Mouse (Mus musculus) spleen, adult 2 months (tissue): ENCODE results near the gene Rft1. TPM values are rescaled to one million over a fixed set of nuclear protein-coding genes. Genes with fewer than 3 reads are reported as not detected.

ENCODE experiments used
- DNase-seq, 2 experiments: peaks; one replicate each; pipeline versions ENCODE4 v3.0.0 to v3.0.0-alpha.2; 2012 to 2021; ENCODE audit warnings: low spot score in 2 of 2, low read depth in 1 of 2
- H3K27ac ChIP-seq: fragments of 200-500 bp; 2 replicates; pipeline ENCODE4 v1.5.1; 2012; ENCODE audit warnings: low read length, inconsistent platforms; ENCODE audit not compliant: insufficient read depth
- H3K27me3 ChIP-seq: fragments of 200-500 bp; 2 replicates; pipeline ENCODE4 v1.6.1; 2012; ENCODE audit warnings: mild to moderate bottlenecking, moderate library complexity, low read length, inconsistent platforms; ENCODE audit not compliant: control insufficient read depth, insufficient read depth
- H3K36me3 ChIP-seq: fragments of 200-500 bp; 2 replicates; pipeline ENCODE4 v1.6.1; 2012; ENCODE audit warnings: mild to moderate bottlenecking, low read length, inconsistent platforms; ENCODE audit not compliant: control insufficient read depth, insufficient read depth
- H3K4me1 ChIP-seq: fragments of 200-500 bp; 2 replicates; pipeline ENCODE4 v1.6.1; 2011; ENCODE audit warnings: inconsistent platforms; ENCODE audit not compliant: control insufficient read depth, insufficient read depth, insufficient read length
- H3K4me3 ChIP-seq: fragments of 200-500 bp; 2 replicates; pipeline ENCODE4 v1.5.1; 2011; ENCODE audit warnings: mild to moderate bottlenecking, inconsistent platforms; ENCODE audit not compliant: insufficient read depth, insufficient read length; ENCODE audit errors: extremely low read depth
- CTCF ChIP-seq: fragments of 200-500 bp; IDR thresholded peaks from 2 replicates; pipeline ENCODE4 v1.5.1; 2011; ENCODE audit warnings: mild to moderate bottlenecking, inconsistent platforms; ENCODE audit not compliant: insufficient read depth, insufficient read length, insufficient replicate concordance; ENCODE audit errors: extremely low read depth
- POLR2A ChIP-seq: fragments of 200-500 bp; IDR thresholded peaks from 2 replicates; pipeline ENCODE4 v1.6.1; 2011; ENCODE audit warnings: low read depth, low read length, inconsistent platforms
- WGBS: fragments of 180-500 bp; shearing (Covaris S2); methylation state at CpG from one replicate; pipeline ENCODE4 v1.1.7; 2018; 5-methylcytosine and 5-hydroxymethylcytosine counted together
- polyA plus RNA-seq: library from polyadenylated mRNA; depleted of rRNA; stranded (reverse); fragments of >200 nt; gene quantifications from 2 replicates; pipeline ENCODE4 v1.2.3, GENCODE M21; 2012

Rft1 gene
- polyA plus RNA-seq, 1 experiment, result 8.6 TPM

DNA sequence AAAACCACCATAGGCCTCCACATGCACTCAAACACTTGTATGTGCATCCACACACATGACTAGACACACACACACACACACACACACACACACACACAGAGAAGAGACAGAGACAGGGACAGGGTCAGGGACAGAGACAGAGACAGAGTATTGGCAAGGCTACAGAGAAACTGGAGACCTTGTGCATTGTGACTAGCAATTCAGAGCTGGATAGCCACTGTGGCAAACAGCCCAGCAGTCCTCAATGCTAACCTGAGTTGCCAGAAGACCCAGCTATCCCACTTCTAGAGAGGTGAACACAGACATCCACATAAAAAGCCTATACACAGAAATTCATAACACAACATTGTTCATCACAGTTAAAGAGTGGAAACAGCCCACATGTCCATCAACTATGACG, 7.7 kb upstream of the Rft1 start:
- Histone ChIP-seq H3K36me3 (no peaks in the 10 kb centered on the region), H3K27me3 (no peaks in the 10 kb centered on the region), H3K27ac (no peak overlapping the region), H3K4me1 (peaks cover 7% of the 10 kb centered on the region; the same call in 1 of the 2 replicates), H3K4me3 (no peak overlapping the region)
- 75% methylated on average over 1 of the region's 1 CpGs for WGBS
- TF ChIP-seq POLR2A, result no peak
- no peak for TF ChIP-seq CTCF
- DNase-seq, result no peak

GRCm38 (mm10) chr14:30648478-30648877, 5.7 kb upstream of the Rft1 start:
- no peak overlapping the region for H3K27ac ChIP-seq
- H3K4me3 ChIP-seq, result no peak overlapping the region
- WGBS, result 47% methylated on average over 3 of the region's 3 CpGs
- no peaks in the 10 kb centered on the region for H3K27me3 ChIP-seq
- no peaks in the 10 kb centered on the region for H3K4me1 ChIP-seq
- no peak for DNase-seq
- TF ChIP-seq CTCF, result no peak
- TF ChIP-seq POLR2A, result no peak
- H3K36me3 ChIP-seq, result no peaks in the 10 kb centered on the region

DNA sequence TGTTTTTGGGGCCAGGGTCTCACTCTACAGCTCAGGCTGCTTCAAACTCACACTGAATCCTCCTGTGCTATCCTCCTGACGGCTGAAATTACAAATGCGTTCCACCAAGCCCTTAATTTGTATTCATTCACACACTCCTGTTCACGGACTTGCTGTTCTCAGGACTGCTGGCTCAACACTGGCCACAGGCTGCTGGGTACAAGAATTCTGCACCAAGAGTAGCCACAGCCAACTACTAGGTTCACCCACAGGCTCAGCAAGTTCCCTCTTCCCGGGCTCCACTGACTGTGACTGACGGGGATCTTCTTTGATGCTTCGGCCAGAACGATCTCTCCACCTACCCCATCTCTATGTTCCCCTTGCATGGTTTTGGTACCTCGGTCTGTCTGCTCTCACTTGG, 4.4 kb upstream of the Rft1 start:
- H3K4me3 ChIP-seq, result no peak overlapping the region
- TF ChIP-seq CTCF (no peak), POLR2A (no peak)
- H3K27me3 ChIP-seq, result no peaks in the 10 kb centered on the region
- 81% methylated on average over 8 of the region's 8 CpGs for WGBS
- H3K36me3 ChIP-seq, result no peaks in the 10 kb centered on the region
- H3K27ac ChIP-seq, result no peak overlapping the region
- no peak for DNase-seq
- peaks cover 4% of the 10 kb centered on the region; the same call in 1 of the 2 replicates for H3K4me1 ChIP-seq

DNA sequence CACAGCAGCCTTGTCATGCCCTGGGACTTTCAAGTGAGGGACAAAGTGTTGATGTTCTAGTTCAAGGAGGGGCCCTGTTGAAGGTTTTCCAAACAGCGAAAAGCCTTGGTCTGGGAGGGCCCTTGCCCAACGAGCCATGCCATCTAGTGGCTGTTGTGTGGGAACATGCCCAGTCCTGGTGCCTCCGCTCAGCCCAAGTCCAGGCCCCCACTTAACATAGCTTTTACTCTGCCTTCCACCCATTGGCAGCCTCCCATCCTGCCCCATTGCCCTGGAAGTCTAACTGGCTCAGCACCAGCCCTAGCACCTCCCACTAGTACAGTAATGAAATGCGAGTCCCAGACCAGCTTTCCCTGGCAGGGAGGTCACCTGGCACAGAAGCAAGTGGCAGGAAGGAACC, 3.2 kb upstream of the Rft1 start:
- DNase-seq, result peak in 1 of 2 experiments; percentile 31
- WGBS, result 26% methylated on average over 4 of the region's 4 CpGs
- no peaks in the 10 kb centered on the region for H3K27me3 ChIP-seq
- H3K4me3 ChIP-seq, result no peak overlapping the region
- peak; percentile 42; the same call in 1 of the 2 replicates for TF ChIP-seq CTCF
- TF ChIP-seq POLR2A, result no peak
- peaks cover 7% of the 10 kb centered on the region; the same call in 1 of the 2 replicates for H3K4me1 ChIP-seq
- no peak overlapping the region for H3K27ac ChIP-seq
- H3K36me3 ChIP-seq, result no peaks in the 10 kb centered on the region

- Histone ChIP-seq H3K27ac (peak overlapping the region; percentile 84), H3K36me3 (peaks cover 6% of the 10 kb centered on the region), H3K4me1 (peaks cover 7% of the 10 kb centered on the region; the same call in 1 of the 2 replicates), H3K4me3 (peak overlapping the region; percentile 70), H3K27me3 (no peaks in the 10 kb centered on the region)
- TF ChIP-seq POLR2A, result no peak
- TF ChIP-seq CTCF, result no peak
- 42% methylated on average over 4 of the region's 4 CpGs for WGBS
- DNase-seq, result no peak
These were observed 600 bp downstream of the Rft1 start for GRCm38 (mm10) chr14:30654691-30655228.

DNA sequence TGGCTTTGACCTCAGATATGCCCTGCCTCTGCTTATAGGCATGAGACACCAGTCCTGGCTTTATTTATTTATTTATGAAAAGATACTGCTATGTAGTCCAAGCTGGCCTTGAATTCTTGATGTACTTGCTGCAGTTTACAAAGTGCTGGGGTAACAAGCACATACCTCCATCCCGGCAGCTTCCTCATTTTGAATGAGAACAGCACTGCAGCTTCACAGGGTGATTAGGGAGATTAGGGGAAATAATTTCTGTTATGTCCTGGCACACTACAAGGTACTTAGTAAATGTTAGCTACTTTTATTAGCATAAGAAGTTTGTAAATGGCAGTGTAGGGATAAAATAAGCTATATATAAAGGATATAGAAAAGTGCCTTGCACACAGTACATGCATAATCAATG, 1.4 kb downstream of the Rft1 start:
- DNase-seq, result no peak
- no peak overlapping the region for H3K4me3 ChIP-seq
- peaks cover 10% of the 10 kb centered on the region for H3K36me3 ChIP-seq
- H3K27me3 ChIP-seq, result no peaks in the 10 kb centered on the region
- no peak overlapping the region for H3K27ac ChIP-seq
- TF ChIP-seq POLR2A (no peak), CTCF (no peak)
- H3K4me1 ChIP-seq, result peaks cover 7% of the 10 kb centered on the region; the same call in 1 of the 2 replicates
- 39% methylated on average over 1 of the region's 1 CpGs for WGBS

DNA sequence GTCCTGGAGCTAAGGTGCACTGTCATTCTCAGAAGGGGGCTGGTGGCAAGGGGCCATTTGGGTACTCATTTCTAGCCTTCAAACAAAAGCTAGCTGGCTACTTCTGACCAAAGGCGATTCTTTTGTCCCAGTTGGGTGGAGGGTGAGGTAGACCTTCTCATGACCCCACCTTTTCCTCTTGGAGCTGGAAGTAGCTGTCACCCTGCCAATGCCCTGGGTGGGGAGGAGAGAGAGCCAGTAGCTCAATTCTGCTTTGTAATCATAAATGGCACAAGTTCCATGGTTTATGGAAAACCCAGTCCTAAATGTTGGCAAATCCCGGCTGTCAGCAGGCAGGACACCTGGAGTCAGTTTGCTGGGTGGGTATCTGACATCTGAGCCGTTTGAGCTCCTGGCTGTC, 11.9 kb downstream of the Rft1 start:
- no peak for DNase-seq
- no peak overlapping the region for H3K4me3 ChIP-seq
- H3K4me1 ChIP-seq, result peaks cover 2% of the 10 kb centered on the region; the same call in 1 of the 2 replicates
- no peak for TF ChIP-seq POLR2A
- TF ChIP-seq CTCF, result no peak
- H3K27me3 ChIP-seq, result no peaks in the 10 kb centered on the region
- H3K36me3 ChIP-seq, result peaks cover 24% of the 10 kb centered on the region
- 88% methylated on average over 3 of the region's 3 CpGs for WGBS
- no peak overlapping the region for H3K27ac ChIP-seq
